Mouse (Mus musculus): Measurements from ENCODE around the gene Tmem139. TPM values are rescaled to one million over a fixed set of nuclear protein-coding genes. Genes with fewer than 3 reads are reported as not detected.

Tmem139 gene
- not detected in 2 replicates for polyA plus RNA-seq (2015; fragmentation: Nextera tagmentation; extraction: Ambion mirVana)

DNA sequence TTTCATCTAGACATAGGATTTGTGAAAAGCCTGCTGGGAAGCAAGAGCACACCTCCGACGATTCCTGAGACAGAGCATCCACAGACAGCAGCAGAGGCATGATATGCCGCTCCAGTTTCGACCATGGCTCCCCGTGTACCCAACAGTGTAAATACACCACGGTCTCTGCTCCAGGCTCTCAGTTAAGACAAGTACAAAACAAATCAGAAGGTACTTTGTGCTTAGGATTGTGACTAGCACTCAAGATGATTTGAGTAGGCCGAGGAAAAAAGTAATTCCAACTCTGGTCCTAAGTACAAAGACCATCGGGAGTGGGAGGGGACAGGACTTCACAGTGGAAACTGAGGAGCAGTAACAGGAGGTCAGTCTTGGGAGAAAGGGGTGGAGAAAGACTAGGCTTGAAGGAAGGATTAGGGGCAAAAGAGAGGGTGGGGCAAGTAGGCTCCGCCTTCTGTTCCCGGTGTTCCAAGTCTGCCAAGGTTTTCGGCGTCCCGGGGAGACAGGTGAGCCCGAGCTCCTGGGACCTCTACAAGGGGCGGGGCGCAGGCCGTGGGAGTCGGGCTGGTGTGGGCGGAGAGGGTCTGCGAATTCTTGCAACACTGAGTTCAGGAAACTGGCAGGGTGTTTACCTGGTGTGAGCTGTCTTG is at the start of gene Tmem139:
Gene Tmem139 (plus strand): TSS at position 447 of the 647 bp plus-strand sequence.
- Histone ChIP-seq H3K4me2 (ENCODE audit: low read depth, low read length) (peak within 1 kb of the TSS; percentile 42), H3K9me3 (ENCODE audit: low read length) (no peaks in the 10 kb centered on the region), H3K4me3 (ENCODE audit: low read depth, low read length) (no peak within 1 kb of the TSS), H3K27ac (ENCODE audit: low read depth) (no peak within 1 kb of the TSS), H3K9ac (replicated peaks) (no peak within 1 kb of the TSS; the same call in 1 of the 2 replicates), H3K4me1 (ENCODE audit: insufficient read depth) (peaks cover 9% of the 10 kb centered on the region; the same call in 1 of the 2 replicates), H3K36me3 (replicated peaks; ENCODE audit: insufficient read depth, low read length) (no peaks in the 10 kb centered on the region), H3K27me3 (ENCODE audit: insufficient read depth, low read length) (no peaks in the 10 kb centered on the region)
- ATAC-seq = no peak
- TF ChIP-seq CTCF (IDR thresholded peaks at IDR 0.05; ENCODE audit: low read depth) (no peak), EP300 (IDR thresholded peaks at IDR 0.05; ENCODE audit: low read depth) (no peak)
- DNase-seq = no peak
- 39% methylated on average over 20 of the region's 20 CpGs for WGBS (ENCODE audit: insufficient replicate concordance)

DNA sequence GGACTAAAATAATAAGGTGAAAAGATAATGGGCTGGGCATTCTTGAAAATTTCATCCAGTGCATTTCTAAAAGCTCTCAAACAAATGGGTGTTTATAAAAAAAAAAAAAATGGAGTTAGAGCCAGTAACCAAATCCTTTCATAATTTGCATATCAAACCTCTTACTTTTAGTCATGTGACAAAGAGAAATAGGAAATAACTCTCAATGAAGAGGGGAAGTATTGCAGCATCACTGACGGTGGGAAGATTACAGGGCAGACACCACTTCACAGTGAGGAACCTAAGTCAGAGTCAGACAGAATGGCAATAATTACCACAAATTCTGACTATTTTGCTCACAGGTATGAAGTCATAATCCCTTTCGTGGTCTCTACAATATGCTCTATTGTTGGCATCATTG is 46.7 kb upstream of the Tmem139 start, which contains the start of gene Tas2r144:
Gene Tas2r144 (plus strand): TSS at position 301 of the 400 bp plus-strand sequence.
- DNase-seq = no peak
- ATAC-seq = no peak
- Histone ChIP-seq H3K9ac (replicated peaks) (no peak within 1 kb of the TSS), H3K27me3 (ENCODE audit: insufficient read depth, low read length) (no peaks in the 10 kb centered on the region), H3K36me3 (replicated peaks; ENCODE audit: insufficient read depth, low read length) (no peaks in the 10 kb centered on the region), H3K4me1 (ENCODE audit: insufficient read depth) (no peaks in the 10 kb centered on the region), H3K27ac (ENCODE audit: low read depth) (no peak within 1 kb of the TSS), H3K4me3 (ENCODE audit: low read depth, low read length) (no peak within 1 kb of the TSS), H3K9me3 (ENCODE audit: low read length) (no peaks in the 10 kb centered on the region), H3K4me2 (ENCODE audit: low read depth, low read length) (no peak within 1 kb of the TSS)
- TF ChIP-seq EP300 (IDR thresholded peaks at IDR 0.05; ENCODE audit: low read depth) (no peak), CTCF (IDR thresholded peaks at IDR 0.05; ENCODE audit: low read depth) (no peak)
- WGBS (ENCODE audit: insufficient replicate concordance) = 48% methylated on average over 2 of the region's 2 CpGs

DNA sequence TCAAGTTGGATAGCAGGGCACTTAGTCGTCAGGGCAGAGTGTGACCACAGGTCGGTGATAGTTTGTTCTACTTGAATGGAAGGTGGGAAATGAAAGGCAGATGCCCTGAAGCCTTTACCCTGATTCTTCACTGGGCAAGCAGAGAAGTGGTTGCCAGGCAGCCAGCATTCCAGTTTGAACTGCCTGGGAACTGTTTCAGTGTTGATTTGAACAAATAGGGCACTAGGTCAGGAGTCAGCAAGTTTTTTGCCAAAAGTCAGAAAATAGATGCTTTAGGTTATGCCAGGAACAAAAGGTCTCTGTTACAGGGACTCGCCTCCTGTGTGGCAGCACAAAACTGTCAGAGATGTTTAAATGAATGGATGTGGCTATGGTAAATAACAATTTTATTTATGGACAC is 39.5 kb upstream of the Tmem139 start:
- TF ChIP-seq CTCF (IDR thresholded peaks at IDR 0.05; ENCODE audit: low read depth) (no peak), EP300 (IDR thresholded peaks at IDR 0.05; ENCODE audit: low read depth) (no peak)
- Histone ChIP-seq H3K4me1 (ENCODE audit: insufficient read depth) (no peaks in the 10 kb centered on the region), H3K9me3 (ENCODE audit: low read length) (no peaks in the 10 kb centered on the region), H3K4me3 (ENCODE audit: low read depth, low read length) (no peak overlapping the region), H3K36me3 (replicated peaks; ENCODE audit: insufficient read depth, low read length) (no peaks in the 10 kb centered on the region), H3K4me2 (ENCODE audit: low read depth, low read length) (no peak overlapping the region), H3K27me3 (ENCODE audit: insufficient read depth, low read length) (no peaks in the 10 kb centered on the region), H3K9ac (replicated peaks) (no peak overlapping the region), H3K27ac (ENCODE audit: low read depth) (no peak overlapping the region)
- peak; percentile 29 for DNase-seq
- WGBS (ENCODE audit: insufficient replicate concordance) = 66% methylated on average over 3 of the region's 3 CpGs
- peak; percentile 89 for ATAC-seq

DNA sequence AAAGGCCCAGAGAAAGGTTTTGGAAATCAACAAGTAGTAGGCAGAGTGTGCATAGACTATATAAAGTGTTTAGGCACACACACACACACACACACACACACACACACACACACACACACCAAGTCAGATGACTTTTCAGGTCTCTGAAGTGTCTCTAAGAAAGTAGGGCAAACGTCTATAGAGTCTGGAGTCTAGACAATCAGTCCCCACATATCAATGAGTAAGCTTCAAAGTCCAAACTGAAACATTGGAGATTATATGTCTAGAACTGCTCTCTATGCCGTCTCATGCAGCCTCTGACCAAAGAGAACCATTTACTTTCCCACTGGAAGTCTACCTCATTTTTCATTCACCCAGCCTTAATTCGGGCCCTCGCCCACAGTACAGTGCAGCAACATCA is 36.7 kb upstream of the Tmem139 start:
- Histone ChIP-seq H3K9me3 (ENCODE audit: low read length) (no peaks in the 10 kb centered on the region), H3K27me3 (ENCODE audit: insufficient read depth, low read length) (no peaks in the 10 kb centered on the region), H3K9ac (replicated peaks) (no peak overlapping the region), H3K4me2 (ENCODE audit: low read depth, low read length) (no peak overlapping the region), H3K27ac (ENCODE audit: low read depth) (no peak overlapping the region), H3K36me3 (replicated peaks; ENCODE audit: insufficient read depth, low read length) (no peaks in the 10 kb centered on the region), H3K4me1 (ENCODE audit: insufficient read depth) (no peaks in the 10 kb centered on the region), H3K4me3 (ENCODE audit: low read depth, low read length) (no peak overlapping the region)
- no peak for TF ChIP-seq EP300 (IDR thresholded peaks at IDR 0.05; ENCODE audit: low read depth)
- no peak for TF ChIP-seq CTCF (IDR thresholded peaks at IDR 0.05; ENCODE audit: low read depth)
- ATAC-seq = no peak
- DNase-seq = no peak
- WGBS (ENCODE audit: insufficient replicate concordance) = 57% methylated on average over 4 of the region's 4 CpGs

DNA sequence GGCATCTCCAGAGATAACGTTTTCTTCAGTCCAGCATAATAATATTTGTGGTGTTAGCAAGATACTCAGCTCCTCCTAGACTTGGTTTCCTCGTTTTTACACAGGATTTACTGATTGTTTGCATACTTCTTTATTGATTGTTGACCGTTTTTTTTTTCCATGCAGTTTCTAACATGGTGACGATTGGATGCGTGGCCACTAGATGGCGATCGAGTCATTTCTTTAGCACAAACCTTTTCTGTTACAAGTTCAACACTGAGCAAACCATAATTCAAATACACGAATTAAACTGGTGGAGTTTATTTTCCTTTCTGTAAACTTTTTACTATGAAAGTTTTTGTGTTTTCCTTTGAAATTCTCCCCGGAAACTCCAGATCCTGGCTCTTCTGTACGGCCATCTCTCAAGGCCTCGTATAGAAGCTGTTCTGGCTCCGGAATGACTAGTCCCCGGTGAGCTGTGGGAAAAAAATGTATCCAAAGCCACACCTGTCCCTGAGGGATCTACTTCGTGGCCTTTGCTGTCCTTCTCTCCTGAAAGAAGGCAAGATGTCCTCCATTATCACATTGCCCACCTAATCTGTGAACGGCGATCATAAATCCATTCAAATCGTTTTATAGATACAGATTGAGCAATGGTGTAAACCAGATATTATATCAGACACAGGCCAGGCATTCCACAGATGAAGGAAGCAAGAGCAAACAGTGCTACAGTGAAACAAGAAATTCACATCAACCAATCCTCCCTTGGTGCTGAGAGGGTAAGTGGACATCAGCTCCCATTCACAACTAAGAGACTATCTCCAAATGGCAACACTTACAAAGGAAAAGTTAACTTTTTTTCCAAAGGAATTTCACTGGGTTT is 34.3 kb upstream of the Tmem139 start:
- ATAC-seq = no peak
- peak; percentile 78 for DNase-seq
- H3K4me3 ChIP-seq (ENCODE audit: low read depth, low read length) = no peak overlapping the region
- H3K9ac ChIP-seq (replicated peaks) = no peak overlapping the region
- no peaks in the 10 kb centered on the region for H3K36me3 ChIP-seq (replicated peaks; ENCODE audit: insufficient read depth, low read length)
- H3K27me3 ChIP-seq (ENCODE audit: insufficient read depth, low read length) = no peaks in the 10 kb centered on the region
- H3K27ac ChIP-seq (ENCODE audit: low read depth) = no peak overlapping the region
- 31% methylated on average over 17 of the region's 17 CpGs for WGBS (ENCODE audit: insufficient replicate concordance)
- no peaks in the 10 kb centered on the region for H3K9me3 ChIP-seq (ENCODE audit: low read length)
- no peaks in the 10 kb centered on the region for H3K4me1 ChIP-seq (ENCODE audit: insufficient read depth)
- TF ChIP-seq EP300 (IDR thresholded peaks at IDR 0.05; ENCODE audit: low read depth) (no peak), CTCF (IDR thresholded peaks at IDR 0.05; ENCODE audit: low read depth) (peak; percentile 87)
- H3K4me2 ChIP-seq (ENCODE audit: low read depth, low read length) = no peak overlapping the region

DNA sequence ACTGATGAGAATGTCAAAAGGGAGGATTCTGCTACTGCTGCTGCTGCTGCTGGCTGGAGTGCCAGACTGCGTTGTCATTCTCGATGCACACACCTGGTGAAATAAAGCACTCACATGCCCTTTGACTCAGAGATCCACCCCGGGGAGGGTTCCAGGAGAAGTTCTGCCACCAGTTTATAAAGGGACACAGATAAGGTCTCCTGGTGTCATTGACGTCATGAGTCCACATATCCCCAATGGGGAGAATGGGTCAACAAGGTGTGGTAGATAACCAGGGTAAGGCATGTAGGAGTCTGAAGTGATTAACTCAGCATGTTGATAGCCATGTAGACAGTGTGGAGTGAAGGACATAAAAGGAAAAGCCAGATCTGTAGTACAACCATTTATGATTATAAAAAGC is 32.2 kb upstream of the Tmem139 start:
- Histone ChIP-seq H3K9me3 (ENCODE audit: low read length) (no peaks in the 10 kb centered on the region), H3K9ac (replicated peaks) (no peak overlapping the region), H3K4me3 (ENCODE audit: low read depth, low read length) (no peak overlapping the region), H3K27me3 (ENCODE audit: insufficient read depth, low read length) (no peaks in the 10 kb centered on the region), H3K27ac (ENCODE audit: low read depth) (no peak overlapping the region), H3K4me1 (ENCODE audit: insufficient read depth) (no peaks in the 10 kb centered on the region), H3K36me3 (replicated peaks; ENCODE audit: insufficient read depth, low read length) (no peaks in the 10 kb centered on the region), H3K4me2 (ENCODE audit: low read depth, low read length) (no peak overlapping the region)
- no peak for DNase-seq
- WGBS (ENCODE audit: insufficient replicate concordance) = 56% methylated on average over 4 of the region's 4 CpGs
- no peak for ATAC-seq
- TF ChIP-seq EP300 (IDR thresholded peaks at IDR 0.05; ENCODE audit: low read depth) (no peak), CTCF (IDR thresholded peaks at IDR 0.05; ENCODE audit: low read depth) (no peak)

Measured in liver, postnatal 0 days (tissue).